Mouse (Mus musculus) left cerebral cortex, postnatal 14 days (tissue): ENCODE measurements around the gene Plce1. TPM values are rescaled to one million over a fixed set of nuclear protein-coding genes. Genes with fewer than 3 reads are reported as not detected.
"Not testable (repeated sequence)": the region's sequence is repeated elsewhere in the genome, so short reads cannot be mapped to it uniquely, and the experiment has no call there.

ENCODE experiments used
- DNase-seq, 2 experiments: peaks; one replicate each; pipeline ENCODE4 v3.0.0; 2021 to 2022; ENCODE audit warnings: low spot score in 2 of 2, mixed read lengths in 1 of 2
- intact Hi-C: fragments of 180-260 bp; cut with DNase I; formaldehyde crosslinking; loops from one replicate; pipeline ENCODE4 v1.15.1; 2025
- total RNA-seq, 2 experiments: library from RNA; stranded (reverse); gene quantifications; 2 replicates each; pipeline ENCODE4 v1.2.3; 2021

Plce1 gene
- total RNA-seq, 2 experiments from 2014 or later = 6.1 to 6.8 TPM

- intact Hi-C loops = no loop called here
Observed at GRCm38 (mm10) chr19:38620134-38620533, 139.2 kb downstream of the Plce1 start.

GRCm38 (mm10) chr19:38621546-38621945 is 140.6 kb downstream of the Plce1 start:
- peak; percentile 9 to 23 for DNase-seq

More at GRCm38 (mm10) chr19:38620134-38620533, 139.2 kb downstream of the Plce1 start:
- no peak for DNase-seq

GRCm38 (mm10) chr19:38626246-38627015 is 145.5 kb downstream of the Plce1 start:
- intact Hi-C loops = no loop called here
- no peak for DNase-seq

More at GRCm38 (mm10) chr19:38621546-38621945, 140.6 kb downstream of the Plce1 start:
- intact Hi-C loops = no loop called here

- intact Hi-C loops = no loop called here
- DNase-seq = no peak
Observed at GRCm38 (mm10) chr19:38627075-38627768, 146.3 kb downstream of the Plce1 start.

GRCm38 (mm10) chr19:38632251-38632650 is 151.3 kb downstream of the Plce1 start:
- intact Hi-C loops = no loop called here
- no peak for DNase-seq

GRCm38 (mm10) chr19:38633306-38633705 is 152.4 kb downstream of the Plce1 start:
- DNase-seq = no peak
- intact Hi-C loops = no loop called here

GRCm38 (mm10) chr19:38639050-38639449 is 158.1 kb downstream of the Plce1 start:
- intact Hi-C loops = no loop called here
- no peak for DNase-seq

GRCm38 (mm10) chr19:38639805-38640204 is 158.9 kb downstream of the Plce1 start:
- DNase-seq = peak; percentile 16 to 22
- intact Hi-C loops = no loop called here

GRCm38 (mm10) chr19:38642515-38642914 is 161.6 kb downstream of the Plce1 start:
- DNase-seq, intact Hi-C loops: not testable (repeated sequence)

GRCm38 (mm10) chr19:38644871-38645595 is 164.1 kb downstream of the Plce1 start:
- intact Hi-C loops = no loop called here
- DNase-seq = no peak

GRCm38 (mm10) chr19:38657980-38658379 is 177.1 kb downstream of the Plce1 start:
- intact Hi-C loops = no loop called here

GRCm38 (mm10) chr19:38665398-38665797 is 184.5 kb downstream of the Plce1 start:
- DNase-seq = no peak
- intact Hi-C loops = no loop called here

More at GRCm38 (mm10) chr19:38657980-38658379, 177.1 kb downstream of the Plce1 start:
- no peak for DNase-seq

- no peak for DNase-seq
- intact Hi-C loops = no loop called here
Observed at GRCm38 (mm10) chr19:38672015-38672600, 191.2 kb downstream of the Plce1 start.

- intact Hi-C loops = no loop called here
- DNase-seq = no peak
Observed at GRCm38 (mm10) chr19:38673936-38674335, 193.0 kb downstream of the Plce1 start.

- DNase-seq = no peak
- intact Hi-C loops = no loop called here
Observed at GRCm38 (mm10) chr19:38678655-38679054, 197.7 kb downstream of the Plce1 start.

GRCm38 (mm10) chr19:38679520-38679919 is 198.6 kb downstream of the Plce1 start:
- DNase-seq = no peak
- intact Hi-C loops = no loop called here

- no peak for DNase-seq
- intact Hi-C loops = no loop called here
Observed at GRCm38 (mm10) chr19:38687326-38687725, 206.4 kb downstream of the Plce1 start.

- DNase-seq = no peak
- intact Hi-C loops = no loop called here
Observed at GRCm38 (mm10) chr19:38688741-38689507, 208.0 kb downstream of the Plce1 start.

- DNase-seq = no peak
- intact Hi-C loops = no loop called here
Observed at GRCm38 (mm10) chr19:38690276-38690675, 209.4 kb downstream of the Plce1 start.
